Mouse (Mus musculus) limb, embryonic 15.5 days (tissue): ENCODE data around the gene E2f8. TPM values are rescaled to one million over a fixed set of nuclear protein-coding genes. Genes with fewer than 3 reads are reported as not detected.
A peak's percentile ranks its signal among the peaks of the same experiment; 100 is the strongest.

Experiments used
- ATAC-seq: fragments of 200-750 bp; cut with Nextera tagmentation; 2 replicates; pipeline ENCODE4 v1.8.0; 2017; ENCODE audit warnings: low read depth, moderate TSS enrichment; ENCODE audit not compliant: insufficient number of reproducible peaks, low FRiP score, low TSS enrichment
- H3K27ac ChIP-seq: fragments of 300-500 bp; sonication (generic); 2 replicates; pipeline ENCODE4 v1.5.1; 2015; ENCODE audit warnings: moderate library complexity, mild to moderate bottlenecking, inconsistent platforms
- H3K27me3 ChIP-seq: fragments of 300-500 bp; sonication (generic); 2 replicates; pipeline ENCODE4 v1.6.1; 2015; ENCODE audit warnings: inconsistent platforms
- H3K36me3 ChIP-seq: fragments of 300-500 bp; sonication (generic); 2 replicates; pipeline ENCODE4 v1.6.1; 2015; ENCODE audit warnings: inconsistent platforms
- H3K4me1 ChIP-seq: fragments of 300-500 bp; sonication (generic); 2 replicates; pipeline ENCODE4 v1.6.1; 2015; ENCODE audit warnings: inconsistent platforms
- H3K4me2 ChIP-seq: fragments of 300-500 bp; sonication (generic); 2 replicates; pipeline ENCODE4 v1.6.1; 2015; ENCODE audit warnings: mild to moderate bottlenecking, inconsistent platforms
- H3K4me3 ChIP-seq: fragments of 300-500 bp; sonication (generic); 2 replicates; pipeline ENCODE4 v1.5.1; 2015; ENCODE audit warnings: mild to moderate bottlenecking, inconsistent platforms
- H3K9ac ChIP-seq: fragments of 300-500 bp; sonication (generic); 2 replicates; pipeline ENCODE4 v1.6.1; 2015; ENCODE audit warnings: inconsistent platforms
- H3K9me3 ChIP-seq: fragments of 300-500 bp; sonication (generic); 2 replicates; pipeline ENCODE4 v1.6.1; 2016; ENCODE audit warnings: inconsistent platforms
- WGBS: fragments of 180-500 bp; shearing (Covaris S2); methylation state at CpG from one replicate; pipeline ENCODE4 v1.1.7; 2015; 5-methylcytosine and 5-hydroxymethylcytosine counted together
- polyA plus RNA-seq: library from polyadenylated mRNA; unstranded; fragments of >200 nt; fragmentation: Nextera tagmentation; extraction: Ambion mirVana; gene quantifications from 2 replicates; pipeline ENCODE4 v1.2.1, GENCODE M21; 2015

E2f8 gene
- polyA plus RNA-seq, 1 experiment from 2014 or later, result 16.4 TPM

- no peaks in the 10 kb centered on the region for H3K9me3 ChIP-seq
- 63% methylated on average over 2 of the region's 2 CpGs for WGBS
- 0 out of 2 replicates have a peak overlapping the region, but pooled peaks have one; percentile 11 for H3K27ac ChIP-seq
- no peak overlapping the region for H3K9ac ChIP-seq
- no peak overlapping the region for H3K4me3 ChIP-seq
- ATAC-seq, result no peak
- H3K36me3 ChIP-seq, result no peaks in the 10 kb centered on the region
- no peak overlapping the region for H3K4me2 ChIP-seq
- H3K4me1 ChIP-seq, result peaks cover 11% of the 10 kb centered on the region
- H3K27me3 ChIP-seq, result no peaks in the 10 kb centered on the region
These were observed 7.4 kb upstream of the E2f8 start for GRCm38 (mm10) chr7:48888751-48889150.

GRCm38 (mm10) chr7:48887973-48888372, 6.6 kb upstream of the E2f8 start:
- Histone ChIP-seq H3K4me3 (no peak overlapping the region), H3K4me2 (no peak overlapping the region), H3K9me3 (no peaks in the 10 kb centered on the region), H3K36me3 (no peaks in the 10 kb centered on the region), H3K27me3 (peaks cover under 1% of the 10 kb centered on the region; the same call in 1 of the 2 replicates), H3K4me1 (peaks cover 11% of the 10 kb centered on the region), H3K27ac (0 out of 2 replicates have a peak overlapping the region, but pooled peaks have one; percentile 38), H3K9ac (no peak overlapping the region)
- ATAC-seq, result no peak
- WGBS, result 23% methylated on average over 8 of the region's 8 CpGs

- peaks cover 7% of the 10 kb centered on the region; the same call in 1 of the 2 replicates for H3K27me3 ChIP-seq
- 43% methylated on average over 5 of the region's 5 CpGs for WGBS
- H3K4me2 ChIP-seq, result no peak overlapping the region
- peaks cover 29% of the 10 kb centered on the region for H3K4me1 ChIP-seq
- ATAC-seq, result no peak
- H3K9me3 ChIP-seq, result no peaks in the 10 kb centered on the region
- H3K36me3 ChIP-seq, result no peaks in the 10 kb centered on the region
- H3K27ac ChIP-seq, result no peak overlapping the region
- H3K9ac ChIP-seq, result no peak overlapping the region
- no peak overlapping the region for H3K4me3 ChIP-seq
These were observed 2.8 kb upstream of the E2f8 start for GRCm38 (mm10) chr7:48884266-48884611.

- H3K36me3 ChIP-seq, result no peaks in the 10 kb centered on the region
- peaks cover 7% of the 10 kb centered on the region; the same call in 1 of the 2 replicates for H3K27me3 ChIP-seq
- no peak overlapping the region for H3K4me3 ChIP-seq
- H3K27ac ChIP-seq, result no peak overlapping the region
- ATAC-seq, result no peak
- H3K4me1 ChIP-seq, result peaks cover 31% of the 10 kb centered on the region
- WGBS, result 76% methylated on average over 4 of the region's 4 CpGs
- H3K9me3 ChIP-seq, result no peaks in the 10 kb centered on the region
- H3K9ac ChIP-seq, result no peak overlapping the region
- H3K4me2 ChIP-seq, result no peak overlapping the region
These were observed 2.3 kb upstream of the E2f8 start for GRCm38 (mm10) chr7:48883525-48884265.

GRCm38 (mm10) chr7:48881971-48882609, 694 bp upstream of the E2f8 start:
- peak overlapping the region; percentile 33 for H3K9ac ChIP-seq
- peaks cover 27% of the 10 kb centered on the region for H3K4me1 ChIP-seq
- no peaks in the 10 kb centered on the region for H3K9me3 ChIP-seq
- H3K27me3 ChIP-seq, result peaks cover 7% of the 10 kb centered on the region; the same call in 1 of the 2 replicates
- peak overlapping the region; percentile 83 for H3K4me3 ChIP-seq
- H3K27ac ChIP-seq, result peak overlapping the region; percentile 85
- ATAC-seq, result no peak
- peak overlapping the region; percentile 84 for H3K4me2 ChIP-seq
- WGBS, result 2% methylated on average over 28 of the region's 28 CpGs
- 0 out of 2 replicates have a peak, but pooled peaks cover 2% of the 10 kb centered on the region for H3K36me3 ChIP-seq

DNA sequence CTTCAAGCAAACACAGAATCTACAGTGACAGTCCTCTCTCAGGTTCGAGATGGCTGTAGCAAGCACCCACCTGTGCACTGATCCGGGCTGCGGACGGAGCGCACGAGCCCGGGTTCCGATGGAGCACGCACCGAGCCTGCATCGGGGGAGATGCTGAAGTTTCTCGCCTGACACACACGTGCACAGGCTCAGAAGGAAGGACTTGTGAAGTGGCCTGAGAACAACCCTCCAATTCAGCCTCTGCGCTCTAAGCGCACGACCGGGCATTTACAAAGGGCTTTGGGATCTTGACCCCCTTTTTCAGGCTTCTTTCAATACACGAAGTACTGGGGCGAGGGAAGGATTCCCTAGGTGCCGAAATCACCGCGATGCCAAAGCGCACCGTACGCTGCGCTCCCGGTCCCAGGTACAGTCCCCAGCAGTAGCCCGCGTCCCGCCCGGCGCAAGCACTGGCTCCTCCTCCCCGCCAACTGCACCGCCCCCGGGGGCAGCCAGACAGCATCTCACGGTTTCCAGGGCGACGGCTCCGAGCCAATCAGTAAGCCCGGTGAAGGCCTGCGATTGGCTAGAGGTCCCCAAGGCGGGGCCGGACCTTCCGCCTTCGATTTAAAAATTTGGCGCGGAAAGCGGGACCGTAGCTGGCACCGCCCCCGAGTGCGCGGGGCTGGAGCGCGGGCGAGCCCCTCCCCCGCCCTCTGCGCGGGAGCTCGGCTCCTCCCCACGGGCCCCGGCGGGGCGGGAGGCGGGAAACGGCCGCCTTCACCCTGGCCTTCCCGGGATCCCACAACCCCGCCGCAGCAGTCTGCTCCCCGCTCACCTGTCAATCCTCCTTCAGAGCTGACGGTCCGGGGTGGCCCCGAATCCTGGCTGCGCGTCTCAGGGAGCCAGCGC, 560 bp downstream of the E2f8 start:
- peak overlapping the region; percentile 83 for H3K4me3 ChIP-seq
- H3K36me3 ChIP-seq, result peaks cover 5% of the 10 kb centered on the region
- peak overlapping the region; percentile 84 for H3K4me2 ChIP-seq
- peaks cover 7% of the 10 kb centered on the region; the same call in 1 of the 2 replicates for H3K27me3 ChIP-seq
- WGBS, result under 1% methylated on average over 74 of the region's 77 CpGs
- peak; percentile 96 for ATAC-seq
- H3K27ac ChIP-seq, result peak overlapping the region; percentile 85
- H3K9me3 ChIP-seq, result no peaks in the 10 kb centered on the region
- peak overlapping the region; percentile 54 for H3K9ac ChIP-seq
- peaks cover 27% of the 10 kb centered on the region for H3K4me1 ChIP-seq

DNA sequence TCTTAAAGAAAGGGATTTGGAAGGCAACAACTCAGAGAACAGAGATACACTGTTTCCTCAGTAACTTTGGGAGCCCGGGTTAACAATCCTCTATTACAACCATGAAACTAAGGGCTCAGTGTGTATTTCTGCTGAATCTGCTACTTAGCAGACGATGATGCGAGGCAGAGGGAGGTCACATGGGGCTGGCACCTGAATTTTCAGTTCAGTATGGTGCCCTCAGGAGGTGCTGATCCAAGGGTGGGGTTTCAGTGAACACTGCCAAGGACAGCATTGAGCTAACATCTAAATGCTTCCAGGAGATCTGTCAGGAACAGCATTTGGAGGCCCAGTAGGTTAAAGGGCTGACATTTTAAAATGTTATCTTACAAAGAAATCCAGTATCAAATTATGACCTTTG, 1.8 kb downstream of the E2f8 start:
- WGBS, result 45% methylated on average over 3 of the region's 3 CpGs
- H3K4me3 ChIP-seq, result peak overlapping the region; percentile 27
- ATAC-seq, result no peak
- H3K27ac ChIP-seq, result no peak overlapping the region
- peaks cover 27% of the 10 kb centered on the region for H3K4me1 ChIP-seq
- H3K4me2 ChIP-seq, result peak overlapping the region; percentile 31
- peaks cover 17% of the 10 kb centered on the region for H3K36me3 ChIP-seq
- H3K27me3 ChIP-seq, result peaks cover 7% of the 10 kb centered on the region; the same call in 1 of the 2 replicates
- no peak overlapping the region for H3K9ac ChIP-seq
- H3K9me3 ChIP-seq, result no peaks in the 10 kb centered on the region

- Histone ChIP-seq H3K9ac (no peak overlapping the region), H3K36me3 (peaks cover 33% of the 10 kb centered on the region), H3K27ac (no peak overlapping the region), H3K27me3 (peaks cover 5% of the 10 kb centered on the region; the same call in 1 of the 2 replicates), H3K9me3 (no peaks in the 10 kb centered on the region), H3K4me2 (no peak overlapping the region), H3K4me1 (peaks cover 27% of the 10 kb centered on the region), H3K4me3 (no peak overlapping the region)
- no peak for ATAC-seq
- 55% methylated on average over 15 of the region's 15 CpGs for WGBS
These were observed 3.5 kb downstream of the E2f8 start for GRCm38 (mm10) chr7:48877786-48878390.

GRCm38 (mm10) chr7:48876526-48876925, 4.9 kb downstream of the E2f8 start:
- Histone ChIP-seq H3K9ac (no peak overlapping the region), H3K4me2 (no peak overlapping the region), H3K9me3 (no peaks in the 10 kb centered on the region), H3K36me3 (peaks cover 46% of the 10 kb centered on the region), H3K4me3 (no peak overlapping the region), H3K27ac (no peak overlapping the region), H3K27me3 (no peaks in the 10 kb centered on the region), H3K4me1 (peaks cover 17% of the 10 kb centered on the region)
- 73% methylated on average over 4 of the region's 4 CpGs for WGBS
- ATAC-seq, result no peak

DNA sequence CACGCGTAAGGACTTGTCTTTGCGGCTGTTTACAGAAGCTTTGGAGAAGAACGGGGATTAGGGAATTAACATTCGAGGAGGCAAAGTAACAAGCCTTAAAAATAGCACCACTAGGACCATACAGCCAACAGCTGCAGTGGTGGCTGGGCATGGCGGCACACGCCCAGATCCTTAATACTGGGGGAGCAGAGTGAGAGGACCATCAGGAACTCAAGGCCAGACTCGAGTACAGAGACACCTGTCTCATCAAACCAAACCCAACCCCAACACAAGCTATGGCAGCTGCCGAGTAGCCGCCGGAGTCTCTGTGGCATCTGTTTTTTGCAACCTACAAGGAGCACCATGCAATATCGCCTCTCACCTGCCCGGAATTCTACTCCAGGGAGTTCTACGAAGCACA, 6.3 kb downstream of the E2f8 start:
- no peaks in the 10 kb centered on the region for H3K9me3 ChIP-seq
- no peak for ATAC-seq
- H3K4me2 ChIP-seq, result no peak overlapping the region
- H3K9ac ChIP-seq, result no peak overlapping the region
- H3K27ac ChIP-seq, result no peak overlapping the region
- peaks cover 61% of the 10 kb centered on the region for H3K36me3 ChIP-seq
- WGBS, result 84% methylated on average over 14 of the region's 14 CpGs
- no peaks in the 10 kb centered on the region for H3K27me3 ChIP-seq
- no peak overlapping the region for H3K4me3 ChIP-seq
- H3K4me1 ChIP-seq, result peaks cover 13% of the 10 kb centered on the region

DNA sequence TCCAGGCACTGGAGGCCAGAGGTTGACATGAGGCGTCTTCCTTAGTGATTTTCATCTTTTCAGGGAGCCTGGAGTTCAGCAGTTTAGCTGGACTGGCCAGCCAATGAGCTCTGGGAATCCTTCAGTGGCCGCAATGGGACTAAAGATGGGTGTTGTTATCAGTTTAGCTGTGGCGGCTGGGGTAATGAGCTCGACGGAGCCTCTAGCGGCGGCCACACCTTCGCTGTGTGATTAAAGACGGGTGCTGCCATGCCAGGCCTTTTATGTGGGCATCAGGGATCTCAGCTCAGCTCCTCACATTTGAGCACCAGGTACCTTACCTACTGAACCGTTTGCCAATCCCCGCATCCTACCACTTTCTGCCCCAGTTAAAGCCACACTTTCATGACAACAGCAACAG, 10.1 kb downstream of the E2f8 start:
- Histone ChIP-seq H3K4me3 (no peak overlapping the region), H3K9ac (no peak overlapping the region), H3K36me3 (peaks cover 90% of the 10 kb centered on the region), H3K27ac (no peak overlapping the region), H3K9me3 (no peaks in the 10 kb centered on the region), H3K4me1 (no peaks in the 10 kb centered on the region), H3K4me2 (no peak overlapping the region), H3K27me3 (no peaks in the 10 kb centered on the region)
- ATAC-seq, result no peak
- 93% methylated on average over 11 of the region's 11 CpGs for WGBS
